Mouse (Mus musculus) CH12.LX (cell line): ENCODE data around the gene Il1rap.

Source experiments
- CTCF ChIP-seq, 2 experiments: IDR thresholded peaks in 1 of 2; conservative IDR thresholded peaks in 1 of 2; 2 replicates each; pipeline ENCODE4 v1.5.1; 2011 to 2012; ENCODE audit warnings: low read depth in 2 of 2, low read length in 2 of 2, improper control_type of control experiment in 1 of 2, inconsistent platforms in 1 of 2, mild to moderate bottlenecking in 1 of 2, moderate library complexity in 1 of 2
- EP300 ChIP-seq: IDR thresholded peaks from 2 replicates; pipeline ENCODE4 v1.6.1; 2011; ENCODE audit warnings: low read length, improper control_type of control experiment
- NELFE ChIP-seq: IDR thresholded peaks from 2 replicates; pipeline ENCODE4 v1.6.1; 2011; ENCODE audit warnings: low read depth, low read length, improper control_type of control experiment
- POLR2A ChIP-seq: IDR thresholded peaks from 2 replicates; pipeline ENCODE4 v1.6.1; 2011; ENCODE audit warnings: low read depth, mild to moderate bottlenecking, improper control_type of control experiment, low read length
- POLR2AphosphoS2 ChIP-seq: IDR thresholded peaks from 2 replicates; pipeline ENCODE4 v1.6.1; 2011; ENCODE audit warnings: low read depth, low read length, improper control_type of control experiment
- RCOR1 ChIP-seq: conservative IDR thresholded peaks from 2 replicates; pipeline ENCODE4 v1.6.1; 2012; ENCODE audit warnings: low read depth, mild to moderate bottlenecking, inconsistent platforms, low read length, improper control_type of control experiment
- TCF12 ChIP-seq: IDR thresholded peaks from 2 replicates; pipeline ENCODE4 v1.6.1; 2014; ENCODE audit warnings: low read depth, mild to moderate bottlenecking, inconsistent platforms, low read length, improper control_type of control experiment
- UBTF ChIP-seq: IDR thresholded peaks from 2 replicates; pipeline ENCODE4 v1.6.1; 2012; ENCODE audit warnings: low read depth, mild to moderate bottlenecking, inconsistent platforms, low read length, improper control_type of control experiment, moderate library complexity

DNA sequence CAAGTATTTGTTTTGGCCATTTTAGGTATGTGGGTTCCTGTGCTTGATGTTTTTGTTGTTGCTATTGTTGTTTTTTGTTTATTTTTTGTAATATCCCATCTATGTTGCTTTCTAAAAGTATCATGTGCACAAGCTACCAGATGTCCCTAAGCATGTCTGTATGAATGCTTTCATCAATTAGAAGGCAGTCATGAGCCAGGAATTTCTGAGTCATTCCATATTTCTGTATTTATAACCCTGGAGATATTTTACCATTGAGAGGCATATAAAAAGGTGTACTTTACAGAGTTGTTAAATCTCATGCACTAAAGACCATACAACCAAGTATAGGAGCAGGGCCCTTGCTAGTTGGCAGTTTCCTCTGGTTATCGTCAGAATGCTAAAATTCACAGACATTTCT is 41.6 kb downstream of the Il1rap start:
- TF ChIP-seq RCOR1 (no peak), UBTF (no peak), POLR2A (no peak), TCF12 (no peak), CTCF (conservative IDR thresholded peaks at IDR 0.05 in 1 of 2, IDR thresholded peaks at IDR 0.05 in 1 of 2; ENCODE audit: low read depth in 2 of 2, low read length in 2 of 2) (no peak), NELFE (no peak), POLR2AphosphoS2 (no peak), EP300 (no peak)
